Mouse (Mus musculus): ENCODE results near the gene Tcaf3. TPM values are rescaled to one million over a fixed set of nuclear protein-coding genes. Genes with fewer than 3 reads are reported as not detected.
A peak's percentile ranks its signal among the peaks of the same experiment; 100 is the strongest.

Gene Tcaf3
- polyA plus RNA-seq, 1 experiment: not detected

DNA sequence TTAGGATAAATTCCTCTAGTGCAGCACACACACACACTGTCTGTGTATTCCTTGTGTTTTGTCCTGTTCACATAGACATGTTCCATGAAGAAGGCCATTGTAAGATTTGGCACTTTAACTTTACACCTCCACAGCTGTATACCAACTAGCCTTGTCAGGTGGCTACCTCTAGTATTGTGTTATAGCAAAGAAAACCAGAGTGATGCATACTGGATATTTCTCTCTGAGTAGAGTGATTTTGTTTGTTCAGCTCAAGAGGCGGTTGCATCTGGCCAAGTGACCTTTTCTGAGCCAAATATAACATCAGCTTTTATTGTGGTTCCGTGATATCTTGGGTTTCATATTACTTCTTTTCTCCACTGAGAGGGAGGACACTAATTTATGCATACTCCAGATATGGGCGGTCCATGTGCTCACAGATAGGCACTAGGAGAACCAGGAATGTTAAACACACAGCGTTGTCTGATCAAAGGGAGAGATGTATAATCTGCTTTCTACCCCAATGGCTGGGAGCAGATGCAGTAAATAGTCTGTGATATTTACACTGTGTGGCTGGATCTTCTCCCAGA is 13.5 kb upstream of the Tcaf3 start:
- H3K27me3 ChIP-seq (ENCODE audit: control insufficient read depth, insufficient read depth, low read length, poor library complexity, severe bottlenecking): no peaks in the 10 kb centered on the region
- no peaks in the 10 kb centered on the region for H3K4me1 ChIP-seq (ENCODE audit: control insufficient read depth, insufficient read depth, low read length)
- no peaks in the 10 kb centered on the region for H3K36me3 ChIP-seq (ENCODE audit: control insufficient read depth, insufficient read depth, low read length, poor library complexity, severe bottlenecking)
- H3K9ac ChIP-seq (ENCODE audit: low read depth, poor library complexity, severe bottlenecking): no peak overlapping the region
- H3K9me3 ChIP-seq (replicated peaks; ENCODE audit: control insufficient read depth, insufficient read depth, low read length, poor library complexity, severe bottlenecking): no peaks in the 10 kb centered on the region
- H3K4me3 ChIP-seq (ENCODE audit: low read depth, low read length): no peak overlapping the region
- no peak overlapping the region for H3K27ac ChIP-seq (ENCODE audit: insufficient read depth, low read length)
- TF ChIP-seq EP300 (IDR thresholded peaks at IDR 0.05; ENCODE audit: insufficient read depth, low read depth, low read length) (no peak), CTCF (IDR thresholded peaks at IDR 0.05; ENCODE audit: low read depth, low read length) (no peak), POLR2A (IDR thresholded peaks at IDR 0.05; ENCODE audit: insufficient read depth, low read length) (no peak)

- H3K36me3 ChIP-seq (ENCODE audit: control insufficient read depth, insufficient read depth, low read length, poor library complexity, severe bottlenecking): no peaks in the 10 kb centered on the region
- H3K27ac ChIP-seq (ENCODE audit: insufficient read depth, low read length): no peak overlapping the region
- no peaks in the 10 kb centered on the region for H3K27me3 ChIP-seq (ENCODE audit: control insufficient read depth, insufficient read depth, low read length, poor library complexity, severe bottlenecking)
- no peak overlapping the region for H3K4me3 ChIP-seq (ENCODE audit: low read depth, low read length)
- H3K9me3 ChIP-seq (replicated peaks; ENCODE audit: control insufficient read depth, insufficient read depth, low read length, poor library complexity, severe bottlenecking): no peaks in the 10 kb centered on the region
- no peak overlapping the region for H3K9ac ChIP-seq (ENCODE audit: low read depth, poor library complexity, severe bottlenecking)
- no peak for TF ChIP-seq POLR2A (IDR thresholded peaks at IDR 0.05; ENCODE audit: insufficient read depth, low read length)
- no peak for TF ChIP-seq CTCF (IDR thresholded peaks at IDR 0.05; ENCODE audit: low read depth, low read length)
- TF ChIP-seq EP300 (IDR thresholded peaks at IDR 0.05; ENCODE audit: insufficient read depth, low read depth, low read length): no peak
- no peaks in the 10 kb centered on the region for H3K4me1 ChIP-seq (ENCODE audit: control insufficient read depth, insufficient read depth, low read length)
These were observed 4.2 kb downstream of the Tcaf3 start for GRCm38 (mm10) chr6:42593138-42593882.

GRCm38 (mm10) chr6:42586569-42586968 is 10.9 kb downstream of the Tcaf3 start:
- no peak overlapping the region for H3K9ac ChIP-seq (ENCODE audit: low read depth, poor library complexity, severe bottlenecking)
- H3K27ac ChIP-seq (ENCODE audit: insufficient read depth, low read length): no peak overlapping the region
- no peaks in the 10 kb centered on the region for H3K36me3 ChIP-seq (ENCODE audit: control insufficient read depth, insufficient read depth, low read length, poor library complexity, severe bottlenecking)
- no peaks in the 10 kb centered on the region for H3K27me3 ChIP-seq (ENCODE audit: control insufficient read depth, insufficient read depth, low read length, poor library complexity, severe bottlenecking)
- H3K4me3 ChIP-seq (ENCODE audit: low read depth, low read length): no peak overlapping the region
- TF ChIP-seq CTCF (IDR thresholded peaks at IDR 0.05; ENCODE audit: low read depth, low read length): no peak
- no peaks in the 10 kb centered on the region for H3K9me3 ChIP-seq (replicated peaks; ENCODE audit: control insufficient read depth, insufficient read depth, low read length, poor library complexity, severe bottlenecking)
- no peaks in the 10 kb centered on the region for H3K4me1 ChIP-seq (ENCODE audit: control insufficient read depth, insufficient read depth, low read length)

DNA sequence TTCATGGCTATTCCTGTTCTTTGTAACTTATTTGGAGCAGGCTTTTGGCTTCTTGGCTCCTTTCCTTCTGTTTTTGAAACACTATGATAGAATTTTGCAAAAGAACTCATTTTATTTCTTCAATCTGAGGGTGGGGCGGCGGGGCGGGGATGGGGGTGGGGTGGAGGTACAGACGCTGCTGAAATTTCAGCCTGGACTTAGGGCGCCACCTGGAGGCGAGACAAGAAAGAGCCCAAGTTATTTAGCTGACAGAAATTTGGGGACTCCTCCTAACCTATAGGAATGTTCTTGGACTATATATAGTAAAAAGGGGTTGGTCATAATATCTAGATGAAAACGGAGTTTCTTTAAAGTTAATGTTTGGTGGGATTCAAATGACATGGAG is 14.0 kb downstream of the Tcaf3 start:
- peak; percentile 46 for TF ChIP-seq CTCF (IDR thresholded peaks at IDR 0.05; ENCODE audit: low read depth, low read length)
- no peak for TF ChIP-seq EP300 (IDR thresholded peaks at IDR 0.05; ENCODE audit: insufficient read depth, low read depth, low read length)
- Histone ChIP-seq H3K9ac (ENCODE audit: low read depth, poor library complexity, severe bottlenecking) (no peak overlapping the region), H3K27ac (ENCODE audit: insufficient read depth, low read length) (no peak overlapping the region), H3K36me3 (ENCODE audit: control insufficient read depth, insufficient read depth, low read length, poor library complexity, severe bottlenecking) (no peaks in the 10 kb centered on the region), H3K4me1 (ENCODE audit: control insufficient read depth, insufficient read depth, low read length) (no peaks in the 10 kb centered on the region), H3K27me3 (ENCODE audit: control insufficient read depth, insufficient read depth, low read length, poor library complexity, severe bottlenecking) (no peaks in the 10 kb centered on the region), H3K9me3 (replicated peaks; ENCODE audit: control insufficient read depth, insufficient read depth, low read length, poor library complexity, severe bottlenecking) (no peaks in the 10 kb centered on the region), H3K4me3 (ENCODE audit: low read depth, low read length) (no peak overlapping the region)

GRCm38 (mm10) chr6:42582741-42583487 is 14.6 kb downstream of the Tcaf3 start:
- TF ChIP-seq EP300 (IDR thresholded peaks at IDR 0.05; ENCODE audit: insufficient read depth, low read depth, low read length): no peak
- TF ChIP-seq POLR2A (IDR thresholded peaks at IDR 0.05; ENCODE audit: insufficient read depth, low read length): no peak
- no peak for TF ChIP-seq CTCF (IDR thresholded peaks at IDR 0.05; ENCODE audit: low read depth, low read length)
- no peaks in the 10 kb centered on the region for H3K36me3 ChIP-seq (ENCODE audit: control insufficient read depth, insufficient read depth, low read length, poor library complexity, severe bottlenecking)
- no peak overlapping the region for H3K27ac ChIP-seq (ENCODE audit: insufficient read depth, low read length)
- H3K27me3 ChIP-seq (ENCODE audit: control insufficient read depth, insufficient read depth, low read length, poor library complexity, severe bottlenecking): no peaks in the 10 kb centered on the region
- no peak overlapping the region for H3K4me3 ChIP-seq (ENCODE audit: low read depth, low read length)
- no peak overlapping the region for H3K9ac ChIP-seq (ENCODE audit: low read depth, poor library complexity, severe bottlenecking)
- no peaks in the 10 kb centered on the region for H3K4me1 ChIP-seq (ENCODE audit: control insufficient read depth, insufficient read depth, low read length)
- no peaks in the 10 kb centered on the region for H3K9me3 ChIP-seq (replicated peaks; ENCODE audit: control insufficient read depth, insufficient read depth, low read length, poor library complexity, severe bottlenecking)

- Histone ChIP-seq H3K36me3 (ENCODE audit: control insufficient read depth, insufficient read depth, low read length, poor library complexity, severe bottlenecking) (no peaks in the 10 kb centered on the region), H3K4me1 (ENCODE audit: control insufficient read depth, insufficient read depth, low read length) (no peaks in the 10 kb centered on the region), H3K9me3 (replicated peaks; ENCODE audit: control insufficient read depth, insufficient read depth, low read length, poor library complexity, severe bottlenecking) (no peaks in the 10 kb centered on the region), H3K4me3 (ENCODE audit: low read depth, low read length) (no peak overlapping the region), H3K9ac (ENCODE audit: low read depth, poor library complexity, severe bottlenecking) (no peak overlapping the region), H3K27ac (ENCODE audit: insufficient read depth, low read length) (no peak overlapping the region), H3K27me3 (ENCODE audit: control insufficient read depth, insufficient read depth, low read length, poor library complexity, severe bottlenecking) (no peaks in the 10 kb centered on the region)
- no peak for TF ChIP-seq POLR2A (IDR thresholded peaks at IDR 0.05; ENCODE audit: insufficient read depth, low read length)
- no peak for TF ChIP-seq CTCF (IDR thresholded peaks at IDR 0.05; ENCODE audit: low read depth, low read length)
- no peak for TF ChIP-seq EP300 (IDR thresholded peaks at IDR 0.05; ENCODE audit: insufficient read depth, low read depth, low read length)
These were observed 18.8 kb downstream of the Tcaf3 start for GRCm38 (mm10) chr6:42578678-42579077.
